Mouse (Mus musculus) bone marrow macrophage, adult 2 months (primary cell): ENCODE results near the gene Grb2.

Experiments
- CTCF ChIP-seq: IDR thresholded peaks from 2 replicates; pipeline ENCODE4 v1.5.1; 2012; ENCODE audit warnings: low read depth, mild to moderate bottlenecking, low read length, moderate library complexity
- POLR2A ChIP-seq: IDR thresholded peaks from 2 replicates; pipeline ENCODE4 v1.6.1; 2012; ENCODE audit warnings: mild to moderate bottlenecking, low read depth, low read length, borderline replicate concordance

- no peak for TF ChIP-seq CTCF
- no peak for TF ChIP-seq POLR2A
Measured at GRCm38 (mm10) chr11:115635484-115635883, 72.9 kb downstream of the Grb2 start.
